Mouse (Mus musculus): ENCODE measurements around the gene Pheta2. TPM values are rescaled to one million over a fixed set of nuclear protein-coding genes. Genes with fewer than 3 reads are reported as not detected.
A peak's percentile ranks its signal among the peaks of the same experiment; 100 is the strongest.

Gene Pheta2
- total RNA-seq (2017), result 6.1 to 11.4 TPM (median 7.8 TPM) in 3 replicates

DNA sequence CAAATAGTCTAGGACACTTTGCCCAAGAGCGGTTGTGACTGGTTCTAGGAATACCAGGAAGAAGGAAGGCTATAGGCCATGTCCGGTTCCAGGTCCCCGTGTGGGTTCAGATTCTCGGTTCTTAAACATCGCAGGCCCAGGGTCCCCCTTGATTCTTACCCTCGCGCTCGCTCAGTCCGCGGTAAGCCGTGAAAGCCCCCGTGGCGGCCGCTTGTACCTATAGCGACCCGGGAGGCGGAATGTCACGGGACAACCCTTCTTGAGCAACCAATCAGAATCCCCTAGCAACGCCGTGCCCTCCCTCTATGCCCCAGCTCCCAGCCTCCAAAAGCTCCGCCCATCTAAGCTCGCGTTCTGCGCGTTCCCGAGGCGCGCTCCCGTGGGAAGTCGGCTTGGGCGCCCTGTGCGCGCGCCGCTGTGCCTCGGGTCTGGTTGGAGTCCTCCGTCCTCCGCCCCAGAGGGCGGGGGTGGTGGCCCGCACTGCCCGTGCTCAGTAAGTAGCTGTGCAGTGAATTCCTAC is at the start of gene Pheta2, which contains the start of the genes Naga and Smdt1:
Pheta2 (plus strand) TSS at position 350 of the 520 bp plus-strand sequence.
Naga (minus strand) TSS at position 333 of the 520 bp plus-strand sequence.
Smdt1 (plus strand) TSS at position 367 of the 520 bp plus-strand sequence.
- ATAC-seq (replicated peaks; ENCODE audit: insufficient number of reproducible peaks, low FRiP score, low TSS enrichment, poor library complexity, severe bottlenecking), result peak; percentile 59

DNA sequence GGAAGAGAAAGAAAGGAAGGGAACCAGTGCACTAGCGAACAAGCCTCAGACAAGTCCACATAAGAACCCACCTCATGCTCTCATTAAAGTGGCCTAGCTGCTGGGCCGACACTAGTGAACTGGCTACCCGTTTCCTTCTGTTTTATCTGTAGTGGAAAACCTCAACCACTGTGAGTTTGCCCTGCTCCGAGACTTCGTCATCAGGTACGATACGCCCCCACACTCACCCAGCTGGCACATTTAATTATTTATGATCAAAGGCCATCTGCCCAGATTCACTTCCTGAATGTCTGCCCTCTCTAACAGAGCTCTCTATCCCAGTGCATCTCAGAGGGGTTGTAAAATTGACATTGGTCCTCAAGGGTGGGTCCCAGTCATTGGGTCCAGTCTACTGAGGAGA is 48.5 kb upstream of the Pheta2 start:
- no peak for ATAC-seq (replicated peaks; ENCODE audit: insufficient number of reproducible peaks, low FRiP score, low TSS enrichment, poor library complexity, severe bottlenecking)

DNA sequence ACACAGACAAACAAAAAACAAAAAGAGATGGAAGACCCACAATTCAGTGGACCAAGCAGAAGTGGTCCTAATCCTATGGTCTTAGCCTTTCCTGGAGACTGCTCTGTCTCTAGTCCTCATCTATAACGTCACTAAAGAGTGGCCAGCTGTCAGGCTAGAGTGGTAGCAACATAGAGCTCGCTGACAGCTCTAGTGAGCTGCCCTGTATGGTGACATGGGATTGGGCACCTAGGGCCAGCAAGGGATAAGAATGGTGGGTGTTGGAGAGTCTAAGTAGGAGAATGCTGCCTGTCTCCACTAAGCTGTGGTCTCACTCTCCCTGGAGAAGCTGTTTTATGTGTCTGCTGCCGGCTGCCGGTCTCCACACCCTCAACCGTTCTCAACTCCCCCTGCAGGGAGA is 45.9 kb upstream of the Pheta2 start:
- ATAC-seq (replicated peaks; ENCODE audit: insufficient number of reproducible peaks, low FRiP score, low TSS enrichment, poor library complexity, severe bottlenecking), result no peak

DNA sequence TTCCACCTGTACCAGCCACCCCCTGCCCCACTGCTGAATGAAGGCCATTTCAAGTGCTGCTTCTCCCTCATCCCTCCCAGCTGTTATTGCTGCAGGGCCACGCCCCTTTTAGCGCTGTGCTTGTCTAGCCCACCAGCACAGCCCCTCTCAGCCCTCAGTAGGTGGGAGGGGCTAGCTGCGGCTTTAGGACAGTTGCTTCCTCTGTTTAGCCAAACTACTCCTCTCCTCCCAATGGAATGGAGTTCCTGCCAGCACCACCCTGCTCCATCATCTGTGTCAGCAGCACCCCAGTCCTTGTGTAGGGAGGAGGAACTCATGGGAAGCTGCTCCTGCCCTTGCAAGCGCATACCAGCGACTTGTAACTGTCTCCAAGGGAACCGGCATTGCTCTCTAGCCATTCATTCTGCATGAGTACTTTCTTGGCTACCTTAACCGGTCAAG is 45.5 kb upstream of the Pheta2 start:
- ATAC-seq (replicated peaks; ENCODE audit: insufficient number of reproducible peaks, low FRiP score, low TSS enrichment, poor library complexity, severe bottlenecking), result no peak

DNA sequence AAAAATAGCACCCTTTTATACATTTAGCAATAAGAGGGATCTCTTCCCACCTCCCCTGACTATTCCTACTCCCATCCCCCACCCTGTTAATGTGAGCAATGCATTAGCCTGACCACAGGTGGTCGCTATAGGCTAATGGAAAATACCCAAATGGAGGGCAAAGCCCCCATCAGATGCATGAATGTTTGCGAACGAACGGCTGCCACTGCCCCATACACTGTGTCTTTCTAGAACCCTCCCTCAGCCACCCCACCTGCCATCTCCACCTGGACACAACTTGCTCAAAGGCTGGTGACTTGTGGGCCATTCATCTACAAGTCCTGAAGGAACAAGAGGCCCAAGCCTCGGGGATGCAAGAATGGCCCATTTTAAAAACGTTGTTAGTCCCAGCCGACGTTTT is 44.7 kb upstream of the Pheta2 start:
- ATAC-seq (replicated peaks; ENCODE audit: insufficient number of reproducible peaks, low FRiP score, low TSS enrichment, poor library complexity, severe bottlenecking), result no peak

DNA sequence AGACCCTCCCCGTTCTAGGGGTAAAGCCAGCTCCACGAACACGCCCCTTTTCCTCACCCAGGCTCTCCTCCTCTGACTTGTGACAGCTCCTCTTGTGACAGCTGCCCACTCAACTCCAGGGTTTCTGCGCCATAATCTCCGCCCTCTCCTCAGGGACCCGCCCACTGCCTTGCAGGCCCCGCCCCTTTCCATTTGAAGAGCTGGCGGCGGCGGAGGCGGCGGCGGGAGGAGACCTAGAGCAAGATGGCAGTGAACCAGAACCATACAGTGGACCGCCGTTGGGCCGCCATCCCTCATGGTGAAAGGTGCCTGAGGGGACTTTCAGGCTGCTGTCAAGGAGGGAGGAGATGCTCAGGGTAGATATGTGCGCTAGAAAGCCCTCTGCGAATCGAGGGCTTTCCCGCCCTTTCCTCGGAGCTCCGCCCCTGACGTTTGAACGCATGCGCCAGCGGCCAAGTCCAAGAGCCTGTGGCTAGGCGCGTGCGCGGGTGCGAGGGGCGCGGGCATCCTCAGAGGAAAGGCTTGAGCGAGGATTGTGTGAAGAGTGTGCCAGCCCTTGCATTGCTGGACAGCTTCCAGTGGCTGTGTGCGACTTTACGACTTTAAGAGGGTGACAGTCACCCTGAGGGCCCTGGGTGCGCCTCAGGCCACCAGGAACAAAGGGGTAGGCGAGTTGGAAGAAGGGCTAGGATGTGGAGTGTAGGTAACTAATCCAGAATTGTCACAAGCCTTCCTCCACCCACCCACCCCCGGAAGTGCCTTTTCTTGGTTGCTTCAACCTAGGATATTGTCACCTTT is 39.8 kb upstream of the Pheta2 start, which contains the start of gene Wbp2nl:
Wbp2nl (plus strand) TSS at position 191 of the 798 bp plus-strand sequence.
- ATAC-seq (replicated peaks; ENCODE audit: insufficient number of reproducible peaks, low FRiP score, low TSS enrichment, poor library complexity, severe bottlenecking), result no peak

DNA sequence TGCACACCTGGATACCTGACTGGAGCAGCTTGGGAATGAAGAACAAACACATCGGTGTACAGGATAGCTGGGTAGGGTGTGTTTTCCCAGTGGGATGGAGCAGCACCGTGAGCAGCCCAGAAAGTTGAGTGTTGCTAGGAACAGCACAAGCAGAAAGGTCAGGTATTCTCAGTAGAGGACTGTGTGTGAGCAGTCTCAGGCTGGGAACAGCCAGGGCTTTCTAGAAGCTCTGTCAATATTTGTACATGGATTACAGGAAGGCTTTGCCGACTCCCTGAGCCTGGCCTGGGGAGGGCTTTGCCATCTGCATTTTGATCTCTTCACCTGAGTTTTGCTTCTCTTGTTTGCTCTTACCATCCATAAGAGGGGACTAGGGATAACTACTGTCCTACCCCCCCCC is 31.6 kb upstream of the Pheta2 start:
- ATAC-seq (replicated peaks; ENCODE audit: insufficient number of reproducible peaks, low FRiP score, low TSS enrichment, poor library complexity, severe bottlenecking), result no peak

DNA sequence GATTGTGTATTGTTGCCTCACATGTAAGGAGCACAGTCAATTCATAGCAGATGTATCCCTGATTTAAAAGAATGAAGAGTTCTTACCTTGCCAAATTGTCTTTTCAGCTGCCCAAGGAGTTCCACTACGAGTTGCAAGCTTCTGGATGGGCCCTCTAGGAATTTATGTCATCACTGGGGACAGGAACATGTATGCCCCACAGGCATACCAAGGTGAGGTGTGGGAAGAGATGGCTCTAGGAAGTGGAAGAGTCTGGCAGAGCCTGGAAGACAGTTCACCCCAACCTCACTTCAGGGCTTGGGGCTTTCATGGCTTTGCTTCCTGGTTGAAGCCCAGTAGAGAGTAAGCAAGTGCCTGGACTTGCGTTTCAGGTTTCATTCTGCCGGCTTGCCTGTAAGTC is 30.3 kb upstream of the Pheta2 start:
- ATAC-seq (replicated peaks; ENCODE audit: insufficient number of reproducible peaks, low FRiP score, low TSS enrichment, poor library complexity, severe bottlenecking), result no peak

DNA sequence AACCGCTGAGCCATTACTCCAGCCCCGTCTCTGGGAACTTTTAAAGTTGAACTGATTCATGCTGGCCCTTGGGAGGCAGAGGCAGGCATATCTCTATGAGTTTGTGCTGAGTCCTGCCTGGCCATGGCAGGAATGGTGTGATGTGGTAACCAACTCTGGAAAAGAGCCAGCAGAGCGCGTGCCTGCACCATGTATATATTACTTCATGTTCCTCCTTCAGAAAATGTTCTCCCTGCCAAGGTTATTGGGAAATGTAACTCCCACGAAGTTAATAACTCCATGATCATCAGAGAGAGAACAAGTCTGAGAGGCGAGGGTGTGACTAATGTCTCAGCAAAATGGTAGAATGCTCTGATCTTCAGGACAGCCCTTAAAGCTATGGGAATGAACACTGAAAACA is 20.9 kb upstream of the Pheta2 start:
- ATAC-seq (replicated peaks; ENCODE audit: insufficient number of reproducible peaks, low FRiP score, low TSS enrichment, poor library complexity, severe bottlenecking), result no peak

DNA sequence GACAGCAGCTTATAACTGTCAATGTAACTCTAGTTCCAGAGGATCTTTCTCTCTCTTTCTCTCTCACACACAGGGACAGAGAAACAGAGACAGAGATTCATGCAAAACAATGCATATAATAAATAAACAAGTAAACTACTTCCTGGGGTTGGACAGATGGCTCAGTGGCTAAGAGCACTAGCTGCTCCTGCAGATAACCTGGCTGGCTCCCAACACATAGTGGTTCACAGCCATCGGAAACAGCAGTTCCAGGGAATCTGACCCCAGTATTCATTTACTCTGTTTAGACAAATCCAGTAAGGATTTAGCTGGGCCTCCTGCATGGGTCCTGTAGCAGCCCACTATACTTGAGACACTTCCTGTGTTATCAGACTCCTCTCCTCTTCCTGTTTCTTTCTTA is 19.1 kb upstream of the Pheta2 start:
- no peak for ATAC-seq (replicated peaks; ENCODE audit: insufficient number of reproducible peaks, low FRiP score, low TSS enrichment, poor library complexity, severe bottlenecking)

DNA sequence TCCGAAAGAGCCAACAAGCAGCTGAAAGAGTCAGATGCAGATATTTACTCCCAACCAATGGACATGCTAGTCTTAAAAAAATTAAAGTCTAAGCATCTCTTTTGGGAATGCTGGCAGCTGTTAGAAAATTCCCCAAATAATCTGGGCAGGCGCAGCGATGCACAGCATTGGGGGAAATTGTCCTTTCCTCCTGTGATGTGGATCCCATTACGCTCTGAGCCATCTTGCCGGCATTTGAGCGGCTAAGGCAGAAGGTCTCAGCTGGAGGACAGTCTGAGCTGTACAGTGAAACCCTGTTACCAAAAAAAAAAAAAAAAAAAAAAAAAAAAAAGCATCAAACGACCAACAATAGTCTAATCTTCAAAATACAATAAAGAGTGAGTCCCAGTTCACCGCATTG is 16.5 kb upstream of the Pheta2 start:
- no peak for ATAC-seq (replicated peaks; ENCODE audit: insufficient number of reproducible peaks, low FRiP score, low TSS enrichment, poor library complexity, severe bottlenecking)

DNA sequence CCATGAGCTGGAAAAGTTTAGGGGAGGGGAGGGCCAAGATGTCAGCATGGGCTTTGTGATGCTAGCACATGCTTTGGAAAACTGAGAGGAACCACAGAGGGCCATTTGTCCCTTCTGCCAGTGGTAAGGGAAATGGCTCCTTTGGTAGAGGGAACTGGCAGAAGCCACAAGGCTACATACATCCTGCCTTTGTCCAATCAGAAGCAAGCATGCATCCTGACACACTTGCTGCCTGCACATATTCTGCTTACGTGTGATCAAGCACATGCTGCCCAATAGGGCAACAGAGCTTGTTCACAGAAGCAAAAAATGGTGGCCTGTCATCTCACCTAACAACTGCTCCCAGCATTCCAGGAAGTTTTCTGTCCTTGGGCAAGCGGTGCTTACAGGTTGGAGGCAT is 13.4 kb upstream of the Pheta2 start:
- ATAC-seq (replicated peaks; ENCODE audit: insufficient number of reproducible peaks, low FRiP score, low TSS enrichment, poor library complexity, severe bottlenecking), result peak; percentile 71

DNA sequence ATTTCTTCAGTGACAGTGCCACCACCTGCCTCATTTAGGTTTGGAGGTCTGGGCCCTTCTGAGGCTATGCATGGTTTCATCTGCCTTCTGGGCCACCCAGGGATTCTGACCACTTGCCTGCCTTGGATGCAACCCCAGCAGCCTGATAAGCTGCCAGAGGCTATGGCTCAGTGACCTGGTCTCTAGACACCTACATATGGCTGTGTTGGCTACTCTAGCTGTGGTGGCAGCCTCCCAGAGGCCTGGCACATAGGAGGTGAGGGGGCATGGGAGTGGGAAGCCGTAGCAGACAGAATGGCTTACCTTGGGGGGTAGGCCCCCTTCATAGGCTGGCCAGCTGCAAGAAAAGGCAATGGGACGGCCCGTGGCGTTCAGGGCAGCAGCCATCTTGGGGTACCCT is 3.5 kb upstream of the Pheta2 start:
- ATAC-seq (replicated peaks; ENCODE audit: insufficient number of reproducible peaks, low FRiP score, low TSS enrichment, poor library complexity, severe bottlenecking), result no peak

DNA sequence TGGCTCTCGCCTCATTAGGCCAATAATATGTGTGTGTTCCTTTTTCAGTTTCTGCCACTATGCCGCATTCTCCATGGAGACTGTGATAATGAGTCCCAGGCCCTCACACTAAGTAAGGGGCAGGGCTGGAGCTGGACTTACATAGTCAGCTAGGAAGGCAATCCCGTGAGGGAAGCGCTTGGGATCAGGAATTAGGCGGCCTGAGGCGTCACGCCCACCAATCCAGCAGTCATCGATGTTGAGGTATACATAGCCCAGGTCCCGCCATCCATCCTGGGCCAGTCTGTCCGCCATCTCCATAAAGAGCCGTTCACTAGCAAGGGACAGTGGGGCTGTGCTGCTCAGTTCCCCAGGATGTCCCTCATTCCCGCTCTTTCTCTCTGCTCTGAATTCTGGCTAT is 2.1 kb upstream of the Pheta2 start:
- ATAC-seq (replicated peaks; ENCODE audit: insufficient number of reproducible peaks, low FRiP score, low TSS enrichment, poor library complexity, severe bottlenecking), result no peak

DNA sequence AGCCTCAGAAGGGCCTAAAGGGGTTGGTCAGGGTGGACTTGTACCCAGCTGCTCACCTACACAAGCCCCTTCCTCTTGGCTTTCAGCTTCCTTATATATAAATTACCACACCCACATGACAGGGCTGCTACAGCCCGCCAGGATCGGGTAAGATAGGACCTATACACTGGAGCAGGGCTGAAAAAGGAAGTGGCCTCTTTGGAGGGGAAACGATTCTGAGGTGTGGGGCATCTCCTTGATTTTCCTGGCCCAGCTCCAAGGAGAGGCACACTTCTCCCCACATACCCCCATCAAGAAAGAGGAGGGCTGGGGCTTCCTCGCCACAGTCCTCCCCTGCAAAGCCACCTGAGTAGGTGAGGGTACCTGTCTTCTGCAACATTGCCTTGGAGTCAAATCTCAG is 867 bp upstream of the Pheta2 start:
- no peak; the same call in 1 of the 2 replicates for ATAC-seq (replicated peaks; ENCODE audit: insufficient number of reproducible peaks, low FRiP score, low TSS enrichment, poor library complexity, severe bottlenecking)

DNA sequence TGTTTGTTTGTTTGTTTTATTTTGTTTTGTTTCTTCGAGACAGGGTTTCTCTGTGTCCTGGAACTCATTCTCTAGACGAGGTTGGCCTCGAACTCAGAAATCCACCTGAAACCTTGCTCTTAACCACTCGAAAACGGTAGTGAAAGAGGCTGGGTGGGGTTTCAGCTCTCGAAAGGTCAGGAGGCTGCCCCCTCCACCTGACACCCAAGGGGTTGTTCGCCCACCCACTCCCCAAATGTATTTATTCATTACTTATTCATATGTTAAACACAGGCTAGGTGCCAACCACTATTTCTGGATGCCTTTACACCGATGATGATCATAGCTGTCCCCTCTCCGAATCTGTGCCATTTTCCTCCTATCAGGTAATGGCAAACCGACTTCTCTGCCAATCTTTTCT is 408 bp downstream of the Pheta2 start:
- no peak for ATAC-seq (replicated peaks; ENCODE audit: insufficient number of reproducible peaks, low FRiP score, low TSS enrichment, poor library complexity, severe bottlenecking)

DNA sequence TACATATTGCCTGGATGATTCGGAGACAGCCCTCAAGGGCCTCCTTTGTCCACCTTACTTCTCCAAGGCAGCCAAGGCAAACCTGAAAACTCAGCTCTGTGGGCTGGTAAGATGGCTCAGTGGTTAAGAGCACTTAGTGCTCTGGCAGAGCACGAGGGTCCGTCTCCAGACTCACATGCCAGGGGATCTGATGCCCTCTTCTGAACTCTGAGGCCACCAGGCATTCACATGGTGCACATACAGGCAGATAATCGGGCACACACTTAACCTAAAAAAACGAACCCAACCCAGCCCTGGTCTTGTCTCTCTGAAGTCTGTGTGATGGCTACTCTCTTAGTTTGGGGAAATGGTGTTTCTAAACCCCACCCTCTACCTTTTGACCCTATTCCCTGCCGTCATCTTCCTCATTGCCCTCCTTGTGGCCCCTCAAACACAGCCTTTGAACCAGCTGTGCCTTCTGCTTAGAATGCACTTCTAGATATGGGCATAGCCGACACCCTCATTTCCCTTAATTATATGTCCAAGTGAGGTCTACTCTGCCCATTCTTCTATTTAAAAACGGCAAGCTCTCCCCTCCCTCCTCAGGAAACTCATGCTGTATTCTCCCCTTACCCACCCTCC is 1.0 kb downstream of the Pheta2 start:
- peak; percentile 19 for ATAC-seq (replicated peaks; ENCODE audit: insufficient number of reproducible peaks, low FRiP score, low TSS enrichment, poor library complexity, severe bottlenecking)

DNA sequence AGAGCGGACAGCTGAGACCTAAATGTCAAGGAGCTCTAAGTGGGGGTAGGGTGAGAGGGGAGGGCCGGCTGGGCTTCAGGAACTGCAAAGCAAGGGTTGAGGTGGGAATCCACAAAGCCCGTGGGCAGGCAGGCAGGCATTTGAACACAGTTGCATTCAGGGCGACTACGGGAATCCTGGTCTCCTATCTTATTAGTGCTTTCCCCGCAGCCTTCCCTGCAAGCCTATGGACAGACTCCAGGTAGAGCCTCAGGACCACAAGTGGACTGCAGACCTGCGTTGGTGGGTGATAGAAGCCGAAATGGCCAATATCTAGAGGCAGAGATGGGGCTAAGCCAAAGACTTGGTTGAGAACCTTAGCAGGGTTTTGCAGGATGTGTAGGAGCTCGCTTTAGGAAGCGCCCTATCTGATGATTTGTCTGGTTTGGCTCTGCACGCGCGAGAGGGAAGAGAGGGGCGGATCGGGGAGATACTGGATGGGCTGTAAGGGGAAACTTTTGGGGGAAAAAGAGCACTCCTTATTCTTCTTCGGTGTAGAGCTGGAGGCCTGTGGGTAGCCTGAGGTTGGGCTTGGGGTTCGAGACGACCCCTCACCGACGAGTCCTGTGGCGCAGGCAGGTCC is 1.8 kb downstream of the Pheta2 start:
- no peak for ATAC-seq (replicated peaks; ENCODE audit: insufficient number of reproducible peaks, low FRiP score, low TSS enrichment, poor library complexity, severe bottlenecking)

DNA sequence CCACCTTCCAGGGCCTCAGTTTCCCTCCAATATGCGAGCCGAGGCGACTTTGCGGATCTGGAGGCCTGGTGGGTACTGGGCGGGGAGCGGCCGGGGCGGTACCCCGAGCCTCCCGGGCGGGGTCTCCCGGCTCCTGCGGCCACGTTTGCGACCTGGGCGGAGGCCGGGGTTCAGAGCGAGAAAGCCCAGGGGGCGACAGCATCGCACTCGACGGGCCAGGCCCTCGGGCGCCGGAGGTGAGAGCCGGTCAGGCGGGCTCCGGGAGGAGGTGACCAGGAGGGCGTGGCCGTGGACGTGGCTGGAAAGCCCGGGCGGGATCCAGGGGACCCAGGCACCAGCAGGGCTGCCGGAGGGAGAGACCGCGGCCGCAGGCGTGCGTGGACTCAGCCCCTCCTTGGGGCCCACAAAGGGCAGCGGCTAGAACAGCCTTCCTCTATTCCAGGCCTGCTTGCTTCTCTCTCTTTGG is 2.3 kb downstream of the Pheta2 start:
- ATAC-seq (replicated peaks; ENCODE audit: insufficient number of reproducible peaks, low FRiP score, low TSS enrichment, poor library complexity, severe bottlenecking), result peak; percentile 7; the same call in 1 of the 2 replicates
